Mouse (Mus musculus) kidney, adult 2 months (tissue): ENCODE measurements at regions not wholly inside any gene's neighbourhood (a gene's known extent, or its start where the extent isn't known, plus 50 kb on each side); places are given as distances from the start of the nearest gene placed in this dataset.

Experiments used
- CTCF ChIP-seq: fragments of 200-500 bp; conservative IDR thresholded peaks from 2 replicates; pipeline ENCODE4 v1.5.1; 2011; ENCODE audit warnings: low read depth, mild to moderate bottlenecking, control low read depth, low read length, moderate library complexity, mixed read lengths; ENCODE audit not compliant: insufficient read depth, insufficient read length
- POLR2A ChIP-seq: fragments of 200-500 bp; IDR thresholded peaks from one replicate; pipeline ENCODE4 v1.6.1; 2011; ENCODE audit warnings: low read depth, low read length, control low read depth

DNA sequence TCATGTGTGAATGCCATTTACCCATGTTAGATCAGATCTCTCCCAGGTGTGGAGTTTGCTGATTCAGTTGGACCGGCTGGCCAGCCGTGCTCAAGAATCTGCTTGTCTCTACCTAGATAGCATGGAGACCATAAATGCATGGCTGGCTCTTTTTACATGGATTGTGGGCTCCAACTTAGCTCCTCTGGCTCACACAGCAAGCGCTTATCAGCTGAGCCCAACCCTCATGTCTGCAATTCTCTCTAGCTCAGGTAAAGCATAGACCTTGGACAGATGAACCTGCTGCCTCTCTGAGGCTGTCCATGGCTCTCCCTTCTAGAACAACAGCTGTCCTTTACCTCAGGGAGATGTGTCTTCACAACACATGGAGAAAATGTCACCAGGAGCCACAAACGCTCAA is 94.8 kb upstream of the 1700020N01Rik start:
- TF ChIP-seq CTCF, result no peak
- TF ChIP-seq POLR2A, result no peak
